Mouse (Mus musculus) hematopoietic stem cell, adult 5-6 weeks (primary cell): ENCODE measurements at regions not wholly inside any gene's neighbourhood (a gene's known extent, or its start where the extent isn't known, plus 50 kb on each side); places are given as distances from the start of the nearest gene placed in this dataset.
"Not testable (repeated sequence)": the region's sequence is repeated elsewhere in the genome, so short reads cannot be mapped to it uniquely, and the experiment has no call there.

Experiments
- ATAC-seq, 2 experiments: fragments of 125-278 bp in 1 of 2; replicated peaks in 1 of 2; 2 replicates each; pipeline ENCODE4 v1.8.0; 2016 to 2017; ENCODE audit warnings: inconsistent platforms in 2 of 2, mild to moderate bottlenecking in 2 of 2, moderate number of reproducible peaks in 2 of 2, low read depth in 1 of 2, moderate TSS enrichment in 1 of 2; ENCODE audit not compliant: low FRiP score in 2 of 2, poor library complexity in 2 of 2, severe bottlenecking in 2 of 2, insufficient read depth in 1 of 2, low TSS enrichment in 1 of 2

- peak in 1 of 2 experiments; percentile 39; a peak in 1 of 4 replicates for ATAC-seq
Measured at GRCm38 (mm10) chr1:95397188-95397587, 83.8 kb downstream of the Fam174a start.

- peak in 1 of 2 experiments; percentile 32; a peak in 1 of 4 replicates for ATAC-seq
Measured at GRCm38 (mm10) chr1:95399764-95400163, 86.3 kb downstream of the Fam174a start.

DNA sequence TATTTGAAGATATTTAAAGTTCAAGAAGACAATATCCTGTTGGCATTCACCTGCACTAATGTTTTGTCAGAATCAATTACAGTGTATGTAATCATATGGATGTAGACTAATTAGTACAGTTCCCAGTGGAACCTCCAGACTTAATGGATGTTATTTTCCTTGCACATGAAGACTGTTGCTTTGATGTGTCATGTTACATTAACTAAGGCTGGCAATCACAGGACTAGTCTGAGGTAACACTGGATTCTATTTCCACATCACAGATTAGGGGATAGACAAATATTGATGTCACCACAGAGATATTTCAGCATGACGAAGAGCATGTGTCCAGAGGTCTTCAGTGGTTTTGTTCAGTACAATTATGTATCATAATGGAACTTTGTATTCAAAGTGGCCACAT is 108.8 kb downstream of the Fam174a start:
- ATAC-seq, result no peak

DNA sequence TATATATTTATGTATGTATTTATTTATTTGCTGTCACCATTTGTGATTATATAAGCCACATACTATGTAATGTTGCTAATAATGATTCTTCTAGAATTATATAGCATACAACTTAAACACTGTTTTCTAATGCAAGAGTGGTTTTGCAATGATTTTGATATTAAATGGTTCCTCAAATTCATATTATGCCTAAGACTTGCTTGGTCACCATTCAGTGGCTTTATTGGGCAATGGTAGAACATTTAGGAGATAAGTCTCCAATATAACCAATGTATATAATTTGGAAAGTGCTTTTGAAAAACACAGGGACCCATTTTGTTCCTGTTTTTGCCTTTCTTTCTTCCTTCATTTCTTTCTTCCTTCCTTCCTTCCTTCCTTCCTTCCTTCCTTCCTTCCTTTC is 112.0 kb downstream of the Fam174a start:
- ATAC-seq, result no peak

- ATAC-seq, result no peak
Measured at GRCm38 (mm10) chr1:95437155-95437554, 123.7 kb downstream of the Fam174a start.

DNA sequence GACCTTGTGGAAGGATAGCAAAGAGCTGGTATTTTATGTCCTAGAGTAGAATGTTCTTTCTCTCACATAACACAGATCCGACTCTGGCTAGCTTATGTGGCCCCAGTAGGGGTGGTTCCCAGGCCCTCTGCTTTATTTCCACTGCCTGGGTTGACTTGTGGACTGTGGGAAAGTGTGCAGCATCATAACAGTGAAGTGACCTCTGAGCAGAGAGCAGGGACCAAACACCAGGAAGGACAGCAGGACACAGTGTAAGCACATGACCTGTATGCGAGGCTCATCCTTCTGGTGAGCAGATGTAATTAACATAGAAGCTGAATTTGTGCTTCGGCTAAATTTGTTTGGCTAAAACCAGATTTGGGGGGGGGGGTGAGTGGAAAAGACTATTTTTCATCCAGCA is 132.1 kb downstream of the Fam174a start:
- ATAC-seq, result no peak

DNA sequence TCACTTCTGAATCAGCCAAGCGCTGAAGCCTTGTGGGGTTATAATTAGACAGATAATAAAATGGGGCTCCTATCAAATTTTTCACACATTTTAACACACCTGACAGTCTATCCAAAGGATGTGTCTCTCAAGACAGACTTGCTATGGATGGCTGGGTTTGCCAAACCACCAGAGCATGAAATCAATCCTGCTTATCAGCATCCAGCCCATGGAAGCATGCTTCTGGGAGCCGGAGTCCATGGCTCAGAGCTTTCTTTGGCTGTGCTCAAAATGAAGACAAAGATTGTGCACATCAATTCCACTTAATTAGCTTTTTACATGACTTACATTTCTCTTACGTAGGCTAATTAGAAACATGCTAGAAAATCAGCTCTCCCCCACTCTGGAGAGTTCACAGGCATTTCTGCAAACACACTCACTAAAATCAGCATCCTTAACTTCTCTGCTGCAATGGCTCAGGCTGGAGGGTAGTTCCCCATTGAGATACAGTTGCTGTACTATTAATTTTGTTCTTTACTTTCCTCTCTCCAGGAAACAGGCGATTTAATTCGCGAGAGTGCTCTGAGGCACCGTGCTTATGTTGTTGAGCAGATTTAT is 135.6 kb downstream of the Fam174a start:
- no peak for ATAC-seq

DNA sequence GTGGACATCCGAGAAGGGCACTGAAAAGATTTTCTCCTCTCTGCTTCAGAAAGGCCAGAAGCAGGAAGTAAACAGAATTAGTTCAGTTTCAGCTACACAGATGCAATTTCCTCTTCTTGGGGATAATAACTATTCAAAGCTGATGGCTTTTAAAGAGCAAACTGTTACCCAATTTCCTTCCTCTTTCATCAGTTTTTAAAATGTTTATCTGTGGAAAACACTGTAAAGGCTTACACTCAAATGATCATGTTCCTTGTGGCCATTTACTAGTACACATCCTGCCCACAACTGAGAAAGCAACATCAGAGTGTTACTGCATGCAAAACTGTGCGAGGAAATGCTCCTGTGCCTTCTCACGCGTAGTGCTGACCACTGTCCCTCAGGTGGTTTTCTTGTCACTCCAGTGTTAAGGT is 137.5 kb downstream of the Fam174a start:
- ATAC-seq, result peak; percentile 93

DNA sequence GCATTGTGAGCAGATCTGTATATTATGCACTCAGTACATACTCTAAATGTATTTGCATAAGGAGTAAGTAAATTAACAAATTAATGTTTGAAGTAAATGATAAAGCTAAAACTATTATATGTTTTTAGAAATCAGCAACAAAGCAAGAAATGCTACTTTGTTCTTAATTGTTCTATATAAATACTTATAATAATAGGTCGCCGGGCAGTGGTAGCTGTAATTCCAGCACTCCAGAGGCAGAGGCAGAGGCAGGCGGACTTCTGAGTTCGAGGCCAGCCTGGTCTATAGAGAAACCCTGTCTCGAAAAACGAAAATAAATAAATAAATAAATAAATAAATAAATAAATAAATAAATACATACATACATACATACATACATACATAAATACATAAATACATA is 138.3 kb downstream of the Fam174a start:
- peak; percentile 65 to 68; a peak in 2 of 4 replicates for ATAC-seq

DNA sequence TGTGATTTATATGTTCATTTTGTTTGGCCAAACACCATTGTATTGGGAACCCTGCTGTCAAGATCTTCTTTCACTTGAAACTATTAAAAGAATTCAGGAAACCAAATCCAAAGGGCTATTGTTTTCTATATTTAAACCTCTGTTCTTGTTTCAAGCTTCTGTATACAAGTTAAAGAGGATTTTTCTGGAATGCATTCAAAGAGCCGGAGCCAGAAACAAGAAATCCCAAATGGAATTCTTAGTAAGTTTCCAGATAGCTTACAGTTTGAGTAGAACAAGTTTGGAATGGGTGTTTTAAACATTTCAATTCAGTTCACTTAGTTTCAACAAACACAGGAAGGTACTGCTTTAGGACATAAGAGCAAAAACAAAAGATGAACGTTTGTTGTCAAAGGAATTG is 140.8 kb downstream of the Fam174a start:
- no peak for ATAC-seq

DNA sequence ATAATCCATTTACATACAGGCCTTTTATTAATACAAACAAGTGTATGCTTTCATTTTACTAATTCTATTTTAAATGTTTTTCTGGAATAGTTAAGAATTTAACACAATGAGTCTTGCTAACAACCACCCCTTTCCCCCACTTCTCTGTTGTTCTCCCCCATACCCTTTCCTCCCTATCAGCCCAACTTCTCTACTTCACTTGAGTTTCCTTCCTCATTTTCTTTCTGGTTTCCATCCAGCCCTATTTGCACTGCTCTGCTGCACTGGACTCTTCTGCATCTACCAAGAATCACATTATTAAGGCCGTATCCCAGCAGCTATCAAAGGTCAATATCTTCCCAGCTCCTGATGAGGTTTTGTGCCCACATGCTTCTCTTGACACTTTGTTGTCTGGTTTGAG is 145.9 kb downstream of the Fam174a start:
- peak; percentile 77 to 85 for ATAC-seq

GRCm38 (mm10) chr1:95468095-95468494 is 154.7 kb downstream of the Fam174a start:
- peak; percentile 95 to 98 for ATAC-seq

DNA sequence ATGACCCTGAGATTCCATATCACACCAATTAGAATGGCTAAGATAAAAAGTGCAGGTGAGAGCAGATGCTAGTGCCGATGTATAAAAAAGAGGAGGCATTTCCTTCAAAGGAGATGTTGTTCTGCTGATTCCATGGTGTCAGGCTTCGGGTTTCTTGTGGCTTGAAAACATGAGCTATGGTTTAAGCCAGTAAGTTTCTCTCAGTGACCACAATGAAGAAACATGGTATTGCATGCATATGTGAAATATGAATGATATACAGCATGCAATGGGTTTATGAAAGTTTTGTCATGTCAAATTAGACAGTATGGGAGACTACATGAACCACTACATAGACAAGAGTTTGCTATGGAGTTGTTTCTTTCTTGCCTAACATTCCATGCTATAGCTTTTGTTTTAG is 155.3 kb downstream of the Fam174a start:
- 0 out of 4 replicates have a peak, but pooled peaks of 1 of the 2 experiments have one; percentile 15 for ATAC-seq

DNA sequence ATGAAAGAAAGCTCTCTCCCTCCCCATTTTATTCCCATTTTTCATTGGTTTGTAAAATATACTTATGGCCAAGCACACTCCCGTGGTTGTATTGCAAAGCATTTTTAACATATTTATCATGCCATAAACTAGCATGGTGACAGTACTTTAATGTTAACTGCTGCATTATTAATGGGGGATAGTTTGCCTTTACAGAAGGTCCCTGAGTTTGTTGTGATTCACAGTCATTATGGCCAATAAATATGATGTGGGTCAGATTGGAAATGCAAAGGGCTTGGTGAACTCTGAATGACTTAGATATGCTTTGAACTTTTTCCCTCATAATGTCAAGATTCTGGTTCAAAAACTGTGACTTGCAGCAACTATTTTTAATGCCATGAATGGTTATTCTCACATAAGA is 157.1 kb downstream of the Fam174a start:
- ATAC-seq, result no peak

DNA sequence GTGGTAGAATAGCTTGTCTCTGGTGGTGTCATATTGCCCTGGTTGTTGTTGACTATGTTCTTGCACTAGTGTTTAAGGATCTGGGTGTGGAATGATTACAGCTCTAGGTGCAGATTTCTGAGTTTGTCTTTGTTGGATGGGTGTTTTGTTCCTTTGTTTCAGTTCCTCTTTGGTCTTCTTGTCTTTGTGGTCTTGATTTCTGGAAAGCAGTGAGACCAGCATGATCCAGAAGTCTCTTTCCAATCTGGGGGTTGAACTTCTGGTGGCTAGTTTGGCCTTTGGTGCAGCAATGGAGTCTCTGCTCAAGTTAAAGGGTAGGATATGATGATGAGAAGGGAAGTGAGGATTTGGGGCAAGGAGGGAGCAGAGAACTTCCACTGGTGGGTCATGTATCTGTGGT is 174.4 kb downstream of the St8sia4 start:
- ATAC-seq, result no peak

DNA sequence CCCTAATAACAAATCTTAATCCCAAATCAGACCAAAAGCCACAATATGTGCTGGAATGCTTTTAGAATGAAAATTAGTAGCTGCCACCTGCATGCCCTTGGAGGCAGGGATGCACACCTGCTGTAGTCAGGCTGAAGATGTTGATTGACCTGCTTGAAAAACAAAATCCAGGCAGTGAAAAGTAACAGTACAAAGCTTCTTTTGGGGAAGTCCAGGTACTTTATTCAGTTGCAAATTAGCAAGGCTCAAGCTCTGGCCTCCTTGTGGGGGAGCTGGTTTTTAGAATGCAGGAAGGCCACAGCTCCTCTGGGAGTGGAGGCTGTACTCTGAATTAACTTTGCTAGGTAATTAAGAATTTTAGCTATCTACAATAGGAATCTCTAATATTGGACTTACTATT is 166.7 kb downstream of the St8sia4 start:
- ATAC-seq, result not testable (repeated sequence)

DNA sequence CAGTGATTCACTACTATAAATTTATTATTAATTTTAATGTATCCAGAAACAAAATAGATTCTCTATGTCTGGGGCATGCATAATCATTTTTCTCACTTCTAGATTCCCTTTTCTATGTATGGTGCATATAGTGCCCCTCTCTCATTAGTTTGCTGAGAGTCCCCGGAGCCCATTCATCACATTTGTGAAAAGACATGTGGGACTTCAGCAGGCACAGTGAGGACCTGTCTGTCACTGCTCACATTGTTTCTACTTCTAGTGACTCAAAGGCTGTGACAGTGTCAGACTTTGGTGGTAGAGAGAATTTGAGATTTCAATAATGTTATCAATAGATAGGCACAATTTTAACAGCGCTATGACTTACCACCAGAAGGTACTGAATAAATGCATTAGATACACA is 158.7 kb downstream of the St8sia4 start:
- ATAC-seq, result no peak

- ATAC-seq, result peak in 1 of 2 experiments; percentile 82; a peak in 1 of 4 replicates
Measured at GRCm38 (mm10) chr1:95528726-95529125, 138.6 kb downstream of the St8sia4 start.

GRCm38 (mm10) chr1:95531017-95531416 is 136.4 kb downstream of the St8sia4 start:
- ATAC-seq, result peak in 1 of 2 experiments; percentile 68; a peak in 2 of 4 replicates
